Mouse (Mus musculus) megakaryocyte, embryonic 14.5 days (primary cell): Measurements from ENCODE around the gene Rnls.

Experiments used
- FLI1 ChIP-seq: IDR thresholded peaks from 2 replicates; pipeline ENCODE4 v1.6.1; 2012; ENCODE audit warnings: low read length, inconsistent platforms, mixed read lengths
- GATA1 ChIP-seq: IDR thresholded peaks from 3 replicates; pipeline ENCODE4 v1.6.1; 2012; ENCODE audit warnings: mixed read lengths, low read length, inconsistent platforms, borderline replicate concordance

GRCm38 (mm10) chr19:33109141-33109540 is 283.0 kb downstream of the Rnls start:
- TF ChIP-seq GATA1: no peak
- no peak for TF ChIP-seq FLI1
